16 mouse cellular contexts compared by ENCODE assay signal in genomic region chr10:62837987-62838386, GRCm38 (mm10).
"Had no signal": no experiment of that assay in that cellular context is flagged by ENCODE, and none has a peak within 500 bp of the region (broad histone marks: within the 10 kb centered on the region; RNA-seq: fewer than 3 reads in every experiment).

No protein-coding gene starts in this region.

- H3K4me1 ChIP-seq: lung, embryonic 15.5 days; midbrain, embryonic 13.5 days; midbrain, embryonic 15.5 days; neural tube, embryonic 12.5 days; stomach, embryonic 15.5 days had no signal

- H3K27ac ChIP-seq: lung, embryonic 15.5 days; macrophage; midbrain, embryonic 13.5 days; midbrain, embryonic 15.5 days; neural tube, embryonic 12.5 days; stomach, embryonic 15.5 days; stomach, postnatal 0 days had no signal

- H3K9ac ChIP-seq: lung, embryonic 15.5 days; midbrain, embryonic 13.5 days; midbrain, embryonic 15.5 days; neural tube, embryonic 12.5 days; stomach, embryonic 15.5 days had no signal

- ATAC-seq: lung, postnatal 0 days; midbrain, embryonic 13.5 days; midbrain, embryonic 15.5 days had no signal

- DNase-seq: lung, adult 18-20 months; lung, postnatal 14 days; lung, postnatal 36 days; right cerebral cortex, postnatal 14 days; thymus, adult 2 months; thymus, postnatal 25 days; thymus, postnatal 4 days had no signal

- H3K27me3 ChIP-seq: lung, embryonic 15.5 days; midbrain, embryonic 13.5 days; midbrain, embryonic 15.5 days; neural tube, embryonic 12.5 days; stomach, embryonic 15.5 days had no signal

- H3K4me2 ChIP-seq: lung, embryonic 15.5 days; midbrain, embryonic 11.5 days; midbrain, embryonic 13.5 days; midbrain, embryonic 15.5 days; neural tube, embryonic 12.5 days; stomach, embryonic 15.5 days had no signal

- H3K9me3 ChIP-seq: lung, embryonic 15.5 days; midbrain, embryonic 13.5 days; midbrain, embryonic 15.5 days; neural tube, embryonic 12.5 days; stomach, embryonic 15.5 days had no signal

- H3K4me3 ChIP-seq: lung, embryonic 15.5 days; midbrain, embryonic 13.5 days; midbrain, embryonic 15.5 days; neural tube, embryonic 12.5 days; stomach, embryonic 15.5 days had no signal
